Mouse (Mus musculus): Measurements from ENCODE around the gene Rab11fip3.
A peak's percentile ranks its signal among the peaks of the same experiment; 100 is the strongest.

Gene Rab11fip3

GRCm38 (mm10) chr17:26028261-26028660 lies 41.1 kb downstream of the Rab11fip3 start:
- no peak for DNase-seq

GRCm38 (mm10) chr17:26024674-26025073 lies 44.7 kb downstream of the Rab11fip3 start:
- no peak for DNase-seq

- peak; percentile 42 for DNase-seq
Measured at GRCm38 (mm10) chr17:26023966-26024365, 45.4 kb downstream of the Rab11fip3 start.

- DNase-seq = no peak
Measured at GRCm38 (mm10) chr17:26023181-26023580, 46.2 kb downstream of the Rab11fip3 start.

GRCm38 (mm10) chr17:26021728-26022341 lies 47.5 kb downstream of the Rab11fip3 start:
- DNase-seq = peak; percentile 86

DNA sequence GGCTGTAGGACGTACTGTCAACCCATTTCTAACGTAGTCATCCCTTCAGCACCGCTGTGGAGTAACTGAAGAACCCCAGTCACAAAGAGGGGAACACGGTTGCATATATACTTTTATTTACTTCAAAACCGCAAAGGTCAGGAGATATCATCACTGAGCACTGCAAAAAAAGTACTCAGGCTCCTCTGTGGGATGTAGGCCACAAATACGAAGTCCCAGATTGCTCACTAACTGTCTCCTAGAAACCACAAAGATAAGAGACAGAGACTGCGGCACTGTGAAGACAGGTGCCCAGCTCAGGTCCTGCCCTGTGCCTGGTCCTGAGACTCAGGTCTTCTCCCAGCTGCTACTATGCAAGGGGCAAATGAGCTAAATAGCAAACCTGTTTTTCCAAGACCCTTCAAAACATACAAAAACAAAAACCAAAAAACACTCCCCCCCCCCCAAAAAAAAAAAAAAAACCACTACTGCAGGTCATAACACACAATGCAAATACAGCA lies 48.5 kb downstream of the Rab11fip3 start:
- DNase-seq = no peak

GRCm38 (mm10) chr17:26018388-26018787 lies 51.0 kb downstream of the Rab11fip3 start:
- no peak for DNase-seq

DNA sequence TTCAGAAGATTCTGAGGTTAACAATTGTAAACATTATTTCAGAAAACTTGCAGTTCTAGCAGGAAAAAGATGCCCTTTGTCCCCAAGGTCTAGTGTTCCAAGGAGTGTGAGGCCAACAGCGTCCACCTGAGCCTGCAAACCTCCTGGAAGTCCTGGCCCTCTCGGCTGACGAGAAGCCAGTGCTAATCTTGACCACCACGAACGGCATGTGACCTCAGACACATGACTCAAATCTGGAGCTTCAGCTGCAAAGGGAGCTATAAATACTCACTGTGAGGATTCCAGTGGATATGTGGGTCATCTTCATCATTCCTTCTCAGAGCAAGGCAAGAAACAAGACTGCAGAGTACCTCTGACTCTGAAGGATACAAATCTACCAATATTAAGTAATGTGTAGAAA lies 51.4 kb downstream of the Rab11fip3 start:
- DNase-seq = peak; percentile 79

DNA sequence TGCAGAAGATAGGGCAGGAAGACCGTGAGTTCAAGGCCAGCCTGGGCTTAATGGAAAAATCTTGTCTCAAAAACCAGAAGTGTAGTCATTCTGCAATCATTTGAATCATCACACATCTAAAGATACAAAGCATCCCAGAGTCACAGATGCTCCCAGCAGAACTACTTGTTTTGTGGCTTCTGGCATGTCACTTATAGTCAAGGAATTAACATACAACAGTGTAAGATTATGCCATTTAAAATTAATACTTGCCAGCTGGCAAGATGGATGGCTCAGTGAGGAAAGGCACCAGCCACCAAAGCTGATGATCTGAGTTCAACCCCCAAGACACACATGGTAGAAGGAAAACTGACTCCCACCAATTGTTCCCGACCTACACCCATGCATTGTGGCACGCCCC lies 52.3 kb downstream of the Rab11fip3 start:
- no peak for DNase-seq

GRCm38 (mm10) chr17:26013711-26014110 lies 55.6 kb downstream of the Rab11fip3 start:
- DNase-seq = no peak

GRCm38 (mm10) chr17:26011841-26012460 lies 57.4 kb downstream of the Rab11fip3 start:
- DNase-seq = peak; percentile 85

- DNase-seq = peak; percentile 84
Measured at GRCm38 (mm10) chr17:26009540-26009939, 59.8 kb downstream of the Rab11fip3 start.

DNA sequence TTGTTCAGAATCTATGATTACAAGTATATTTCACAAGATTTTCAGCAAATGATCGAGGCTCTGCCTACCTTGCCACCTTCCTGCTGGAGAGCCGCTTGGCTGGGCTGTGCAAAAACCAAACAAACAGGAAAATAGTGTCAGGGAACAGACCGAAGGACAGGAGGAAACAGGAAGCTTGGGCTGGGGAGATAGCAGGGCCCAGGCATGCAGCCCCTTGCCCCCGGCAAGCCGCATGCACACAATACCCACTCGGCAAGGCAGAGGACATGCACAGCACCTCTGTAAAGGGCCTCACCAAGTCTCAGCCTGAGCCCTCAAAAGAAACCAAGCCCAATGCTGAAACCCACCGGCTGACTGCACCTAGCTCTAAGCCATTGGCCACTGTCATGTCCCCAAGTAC lies 60.6 kb downstream of the Rab11fip3 start:
- DNase-seq = no peak

DNA sequence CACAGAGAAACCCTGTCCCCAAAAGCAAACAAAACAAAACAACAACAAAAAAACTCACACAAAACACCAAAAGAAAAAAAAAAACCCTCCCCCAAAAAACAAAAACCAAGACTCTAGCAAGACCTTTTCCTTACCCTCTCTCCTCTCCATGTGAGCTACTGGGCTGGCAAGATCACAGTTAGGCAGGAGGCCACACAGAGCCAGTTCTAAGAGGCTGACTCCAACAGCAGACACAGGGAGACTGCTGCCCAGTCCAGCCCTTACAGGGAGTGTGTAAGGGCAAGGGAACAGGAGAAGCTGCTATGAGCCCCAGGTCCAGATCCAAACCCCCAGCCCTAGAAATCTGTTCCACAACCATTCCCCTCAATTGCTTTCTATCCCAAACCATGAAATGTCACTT lies 61.0 kb downstream of the Rab11fip3 start:
- no peak for DNase-seq

GRCm38 (mm10) chr17:26007646-26008045 lies 61.7 kb downstream of the Rab11fip3 start:
- DNase-seq = no peak

- DNase-seq = peak; percentile 36
Measured at GRCm38 (mm10) chr17:26005731-26006450, 63.5 kb downstream of the Rab11fip3 start.

DNA sequence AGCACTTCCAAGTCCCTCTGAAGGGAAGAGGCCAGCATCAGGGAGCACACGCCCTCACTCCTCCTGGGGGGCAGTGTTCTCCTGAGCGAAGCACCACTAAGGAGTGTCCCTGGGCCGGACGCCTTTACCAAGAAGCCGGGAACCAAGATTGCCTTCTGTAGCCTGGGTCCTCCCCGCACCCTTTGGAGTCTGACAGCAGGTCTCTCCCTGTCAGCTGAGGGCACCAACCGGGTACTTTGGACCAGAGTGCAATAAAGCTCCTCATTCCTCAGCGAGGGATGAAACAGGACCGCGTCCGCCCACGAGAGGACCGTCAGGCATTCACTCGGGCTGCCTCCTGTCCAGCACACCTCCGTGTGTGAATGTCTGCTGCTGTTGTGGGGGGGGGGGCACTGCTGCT lies 64.6 kb downstream of the Rab11fip3 start:
- peak; percentile 50 for DNase-seq

- DNase-seq = no peak
Measured at GRCm38 (mm10) chr17:26003864-26004263, 65.5 kb downstream of the Rab11fip3 start.

GRCm38 (mm10) chr17:25998425-25998824 lies 70.9 kb downstream of the Rab11fip3 start:
- no peak for DNase-seq

GRCm38 (mm10) chr17:25993489-25993888 lies 75.9 kb downstream of the Rab11fip3 start:
- no peak for DNase-seq

- DNase-seq = no peak
Measured at GRCm38 (mm10) chr17:25992274-25992673, 77.1 kb downstream of the Rab11fip3 start.

DNA sequence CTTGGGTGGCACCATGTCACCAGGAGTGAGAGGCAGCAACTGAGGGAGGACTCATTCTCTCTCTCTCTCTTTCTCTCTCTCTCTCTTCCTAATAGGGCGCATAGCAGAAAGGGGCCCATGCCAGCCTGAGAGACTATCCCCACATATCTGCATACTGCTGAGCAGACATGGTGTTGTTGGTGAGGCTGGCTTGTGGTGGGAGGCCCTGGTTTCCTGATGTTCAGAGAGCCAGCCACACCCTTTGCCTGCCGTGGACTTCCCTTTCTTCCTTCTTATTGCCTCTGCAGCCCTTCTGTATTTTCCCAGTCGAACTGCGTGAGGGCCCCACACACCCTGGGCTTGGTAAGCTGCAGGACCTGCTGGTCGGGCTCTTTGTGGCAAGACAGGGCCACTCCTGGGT lies 79.0 kb downstream of the Rab11fip3 start:
- DNase-seq = no peak

DNA sequence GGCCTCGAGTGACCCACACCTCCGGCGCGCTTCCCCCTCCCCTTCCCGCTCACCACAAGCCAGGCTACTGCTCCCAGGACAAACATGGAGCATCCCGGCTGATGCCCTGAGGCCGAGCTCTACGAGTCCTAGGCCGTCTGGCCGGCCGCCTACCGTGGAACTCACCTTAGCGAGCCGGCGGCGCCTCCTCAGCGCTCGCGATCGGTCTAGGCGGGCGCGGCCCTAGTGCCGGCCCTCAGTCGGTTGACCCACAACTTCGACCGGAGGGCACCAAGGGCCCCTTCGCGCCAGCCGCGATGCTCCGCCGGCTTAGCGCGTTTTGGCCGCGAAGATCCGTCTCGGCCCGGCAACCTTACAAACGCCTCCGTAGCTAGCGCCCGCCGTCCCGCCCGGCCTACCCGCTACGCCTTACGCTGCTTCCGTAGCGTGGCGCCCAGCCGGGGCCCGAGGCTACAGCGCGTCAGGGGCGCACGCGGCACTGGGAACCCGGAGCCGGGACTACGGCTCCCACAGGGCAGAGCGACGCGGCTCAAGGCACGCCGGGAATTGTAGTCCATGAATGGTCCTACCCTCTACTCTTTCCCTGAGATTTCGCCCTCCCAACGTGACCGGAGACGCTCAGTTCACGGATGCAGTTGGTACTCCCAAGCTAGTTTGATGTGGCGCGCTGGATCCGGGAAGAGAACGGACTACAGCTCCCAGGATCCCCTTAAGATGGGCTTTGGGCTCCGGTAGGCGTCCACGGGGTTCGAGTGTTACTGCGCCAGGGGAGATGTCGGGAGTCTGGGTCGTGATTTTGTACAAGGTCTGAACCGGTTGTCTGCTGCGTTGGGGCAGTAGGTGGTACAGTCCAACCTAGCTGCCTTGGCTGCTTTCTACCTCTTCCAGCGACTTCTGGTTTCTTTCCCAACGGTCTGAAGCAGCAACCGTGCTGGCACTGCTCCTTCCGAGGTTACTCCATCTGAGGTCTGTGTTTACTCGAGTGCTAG lies 83.8 kb downstream of the Rab11fip3 start, which contains the start of gene Capn15:
Capn15 (minus strand) TSS at position 491 of the 989 bp plus-strand sequence.
- peak; percentile 96 for DNase-seq

Measured in kidney, postnatal 14 days (tissue).